Mouse (Mus musculus) small intestine, adult 2 months (tissue): ENCODE measurements around the gene Lat. TPM values are rescaled to one million over a fixed set of nuclear protein-coding genes. Genes with fewer than 3 reads are reported as not detected.

ENCODE experiments used
- H3K27ac ChIP-seq: fragments of 200-500 bp; 2 replicates; pipeline ENCODE4 v1.5.1; 2012; ENCODE audit warnings: low read depth, low read length, control low read depth, inconsistent platforms; ENCODE audit not compliant: insufficient read depth
- H3K27me3 ChIP-seq: fragments of 200-500 bp; 2 replicates; pipeline ENCODE4 v1.6.1; 2012; ENCODE audit warnings: mild to moderate bottlenecking, moderate library complexity, low read length, inconsistent platforms; ENCODE audit not compliant: control insufficient read depth, insufficient read depth
- H3K36me3 ChIP-seq: fragments of 200-500 bp; 2 replicates; pipeline ENCODE4 v1.6.1; 2012; ENCODE audit warnings: mild to moderate bottlenecking, low read length, control low read depth, inconsistent platforms; ENCODE audit not compliant: control insufficient read depth, insufficient read depth
- H3K4me1 ChIP-seq: fragments of 200-500 bp; 2 replicates; pipeline ENCODE4 v1.6.1; 2012; ENCODE audit warnings: low read length, inconsistent platforms, mixed read lengths; ENCODE audit not compliant: control insufficient read depth, insufficient read depth, insufficient read length
- H3K4me3 ChIP-seq: fragments of 200-500 bp; 2 replicates; pipeline ENCODE4 v1.5.1; 2012; ENCODE audit warnings: low read depth, mild to moderate bottlenecking, control low read depth, inconsistent platforms, low read length, moderate library complexity
- CTCF ChIP-seq: fragments of 200-500 bp; IDR thresholded peaks from 2 replicates; pipeline ENCODE4 v1.5.1; 2012; ENCODE audit warnings: low read depth, mild to moderate bottlenecking, control low read depth, inconsistent platforms, low read length, moderate library complexity, mixed read lengths; ENCODE audit not compliant: insufficient replicate concordance, insufficient read length; ENCODE audit errors: extremely low read depth
- POLR2A ChIP-seq: fragments of 200-500 bp; IDR thresholded peaks from 2 replicates; pipeline ENCODE4 v1.6.1; 2012; ENCODE audit warnings: low read depth, mild to moderate bottlenecking, control low read depth, inconsistent platforms, low read length, moderate library complexity
- WGBS: fragments of 180-500 bp; shearing (Covaris S2); methylation state at CpG from one replicate; pipeline ENCODE4 v1.1.7; 2018; 5-methylcytosine and 5-hydroxymethylcytosine counted together
- polyA plus RNA-seq: library from polyadenylated mRNA; depleted of rRNA; stranded (reverse); fragments of >200 nt; gene quantifications from 2 replicates; pipeline ENCODE4 v1.2.3, GENCODE M21; 2012; rRNA removed

Gene Lat
- polyA plus RNA-seq, 1 experiment: 23.5 TPM

GRCm38 (mm10) chr7:126314273-126314672 lies 55.1 kb downstream of the Lat start:
- TF ChIP-seq CTCF: no peak
- TF ChIP-seq POLR2A: no peak
- 67% methylated on average over 8 of the region's 8 CpGs for WGBS
- no peak overlapping the region for H3K27ac ChIP-seq

More at GRCm38 (mm10) chr7:126314273-126314672, 55.1 kb downstream of the Lat start:
- Histone ChIP-seq H3K27me3 (no peaks in the 10 kb centered on the region), H3K36me3 (no peaks in the 10 kb centered on the region), H3K4me1 (no peaks in the 10 kb centered on the region), H3K4me3 (no peak overlapping the region)

Other genes starting within 250 kb of the Lat start
- gene Xpo6, start 169.1 kb downstream of the Lat start, polyA plus RNA-seq: 95.0 and 145 TPM in 2 replicates
- 13.6 and 29.6 TPM in 2 replicates for gene Sbk1, start 97.0 kb downstream of the Lat start, polyA plus RNA-seq
- gene Spns1, start 7.9 kb upstream of the Lat start, polyA plus RNA-seq: 91.7 and 149 TPM in 2 replicates
- gene Nfatc2ip, start 27.2 kb upstream of the Lat start, polyA plus RNA-seq: 2.0 and 5.2 TPM in 2 replicates
- gene Cd19, start 45.3 kb upstream of the Lat start, polyA plus RNA-seq: 3.9 and 8.0 TPM in 2 replicates
- 9.9 and 20.3 TPM in 2 replicates for gene Rabep2, start 59.2 kb upstream of the Lat start, polyA plus RNA-seq
- gene Atp2a1, start 93.5 kb upstream of the Lat start, polyA plus RNA-seq: 0.08 and 0.23 TPM in 2 replicates
- 30.5 and 54.4 TPM in 2 replicates for gene Sh2b1, start 105.9 kb upstream of the Lat start, polyA plus RNA-seq
- 83.1 and 121 TPM in 2 replicates for gene Tufm, start 117.8 kb upstream of the Lat start, polyA plus RNA-seq
- gene Atxn2l, start 133.9 kb upstream of the Lat start, polyA plus RNA-seq: 143 and 301 TPM in 2 replicates
- gene Eif3c, start 196.8 kb upstream of the Lat start, polyA plus RNA-seq: 37.3 and 79.1 TPM in 2 replicates
- 2.3 TPM in 2 replicates for gene Apobr, start 215.4 kb upstream of the Lat start, polyA plus RNA-seq
- gene Cln3, start 216.2 kb upstream of the Lat start, polyA plus RNA-seq: 24.9 and 55.7 TPM in 2 replicates
- 0.15 and 0.51 TPM in 2 replicates for gene Il27, start 225.4 kb upstream of the Lat start, polyA plus RNA-seq